Mouse (Mus musculus): ENCODE data around the gene Rasgrp4.

DNA sequence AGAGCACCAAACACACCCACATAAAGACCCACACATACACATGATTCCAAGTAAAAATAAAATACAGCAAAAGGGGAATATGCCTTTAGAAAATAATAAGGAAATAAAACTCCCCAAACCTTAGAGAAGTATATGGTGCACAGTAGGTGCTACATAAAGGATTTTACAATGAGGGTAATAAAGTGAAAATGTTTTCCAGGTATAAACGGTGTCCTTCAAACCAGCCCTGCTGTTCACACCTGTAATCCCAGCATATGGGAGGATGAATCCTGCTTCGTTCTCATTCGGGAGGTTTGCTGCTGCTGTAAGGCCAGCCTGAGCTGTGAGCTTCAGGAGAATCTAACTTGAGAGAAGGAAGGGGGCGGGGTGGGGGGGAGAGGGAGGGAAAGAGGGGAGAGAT lies 421 bp upstream of the Rasgrp4 start:
- TF ChIP-seq CTCF (IDR thresholded peaks at IDR 0.05; ENCODE audit: borderline replicate concordance, extremely low read depth, insufficient read depth, insufficient read length) (no peak), POLR2A (IDR thresholded peaks at IDR 0.05; ENCODE audit: borderline replicate concordance, extremely low read depth, insufficient read depth, insufficient read length, poor library complexity, severe bottlenecking) (no peak)

All from brain, embryonic 14.5 days (tissue).